Mouse (Mus musculus) retina, postnatal 7 days (tissue): Measurements from ENCODE around the gene Mgll.

ENCODE experiments used
- DNase-seq: peaks from one replicate; pipeline ENCODE4 v3.0.0-alpha.2; 2012; ENCODE audit warnings: low read depth, low spot score

The Mgll gene

GRCm38 (mm10) chr6:88844901-88845565 is 120.8 kb downstream of the Mgll start:
- DNase-seq: no peak

GRCm38 (mm10) chr6:88847571-88847970 is 123.4 kb downstream of the Mgll start:
- no peak for DNase-seq

GRCm38 (mm10) chr6:88849270-88849669 is 125.1 kb downstream of the Mgll start:
- DNase-seq: no peak

GRCm38 (mm10) chr6:88850034-88850433 is 125.8 kb downstream of the Mgll start:
- DNase-seq: no peak

- no peak for DNase-seq
Measured at GRCm38 (mm10) chr6:88854509-88854908, 130.3 kb downstream of the Mgll start.

- peak; percentile 73 for DNase-seq
Measured at GRCm38 (mm10) chr6:88855636-88856035, 131.4 kb downstream of the Mgll start.

GRCm38 (mm10) chr6:88857249-88857648 is 133.0 kb downstream of the Mgll start:
- no peak for DNase-seq

- no peak for DNase-seq
Measured at GRCm38 (mm10) chr6:88857830-88858229, 133.6 kb downstream of the Mgll start.

- no peak for DNase-seq
Measured at GRCm38 (mm10) chr6:88858341-88858740, 134.1 kb downstream of the Mgll start.

GRCm38 (mm10) chr6:88860914-88861313 is 136.7 kb downstream of the Mgll start:
- peak; percentile 64 for DNase-seq

GRCm38 (mm10) chr6:88865704-88866103 is 141.5 kb downstream of the Mgll start:
- no peak for DNase-seq

- no peak for DNase-seq
Measured at GRCm38 (mm10) chr6:88869459-88869858, 145.2 kb downstream of the Mgll start.

- DNase-seq: no peak
Measured at GRCm38 (mm10) chr6:88870594-88870993, 146.4 kb downstream of the Mgll start.

- no peak for DNase-seq
Measured at GRCm38 (mm10) chr6:88871546-88871945, 147.3 kb downstream of the Mgll start.

GRCm38 (mm10) chr6:88872811-88873210 is 148.6 kb downstream of the Mgll start:
- DNase-seq: peak; percentile 70

GRCm38 (mm10) chr6:88873965-88874867 is 150.0 kb downstream of the Mgll start:
- peak; percentile 54 for DNase-seq

GRCm38 (mm10) chr6:88874868-88875508 is 150.8 kb downstream of the Mgll start, which contains the start of gene Podxl2:
Gene Podxl2, minus strand, starts transcription at chr6:88875044.
- peak; percentile 76 for DNase-seq
